Mouse (Mus musculus): ENCODE measurements around the gene Lrrc1.

The Lrrc1 gene

DNA sequence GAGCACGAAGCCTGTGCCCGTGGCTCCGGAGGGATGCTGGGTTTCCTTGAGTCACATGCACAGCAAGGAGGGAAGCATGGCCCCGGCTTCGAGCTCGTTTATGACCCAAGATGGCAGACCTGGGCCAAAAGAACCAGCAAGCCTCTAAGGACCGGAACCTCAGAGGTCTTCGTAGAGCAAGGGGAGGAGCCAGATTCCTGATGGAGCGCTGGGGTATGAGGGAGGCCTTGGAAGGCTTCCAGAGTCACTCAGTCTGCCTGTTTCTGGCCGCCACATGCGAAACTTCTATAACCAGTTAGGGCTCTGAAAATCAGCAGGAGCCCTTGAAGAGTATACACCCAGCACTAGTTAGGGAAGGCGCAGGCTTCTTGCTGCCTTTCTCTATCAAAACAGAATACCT lies 159.1 kb downstream of the Lrrc1 start:
- no peak for DNase-seq (ENCODE audit: low spot score)

DNA sequence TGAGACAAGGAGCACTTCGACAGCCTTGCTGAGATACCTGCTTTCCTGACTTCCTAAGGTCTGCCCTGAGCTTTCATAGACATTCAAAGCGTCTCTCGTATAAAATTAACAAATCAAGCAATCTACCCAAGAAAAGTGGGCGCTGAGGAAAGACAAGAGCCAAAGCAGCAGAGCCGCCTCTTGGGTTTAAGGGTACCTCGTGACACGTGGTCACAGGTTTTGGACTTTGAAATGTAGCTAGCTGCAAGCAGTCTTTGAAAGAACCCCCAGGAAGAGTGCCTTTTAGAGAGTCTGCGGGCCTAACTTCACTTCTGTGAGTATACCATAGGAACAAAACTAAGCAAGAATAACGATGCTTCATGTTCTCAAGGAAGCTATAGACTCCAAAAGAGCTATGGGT lies 160.0 kb downstream of the Lrrc1 start:
- no peak for DNase-seq (ENCODE audit: low spot score)

DNA sequence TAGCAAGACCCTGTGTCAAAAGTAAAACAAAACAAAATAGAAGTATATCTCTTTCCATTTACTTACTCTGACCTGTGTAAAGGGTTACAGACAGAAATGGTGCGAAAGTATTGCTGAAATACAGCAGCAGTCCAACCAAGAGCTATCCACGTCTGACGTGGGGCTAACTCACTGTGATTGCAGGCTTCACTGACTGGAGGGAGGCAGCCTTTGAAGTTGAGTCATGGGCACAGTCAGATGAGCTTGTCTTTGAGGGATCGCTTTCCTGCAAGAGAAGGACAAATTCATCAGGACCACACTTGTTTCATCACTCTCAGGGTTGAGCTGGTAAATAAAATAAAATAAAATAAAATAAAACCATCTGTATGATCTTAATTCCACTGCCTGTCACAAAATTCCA lies 160.7 kb downstream of the Lrrc1 start:
- no peak for DNase-seq (ENCODE audit: low spot score)

DNA sequence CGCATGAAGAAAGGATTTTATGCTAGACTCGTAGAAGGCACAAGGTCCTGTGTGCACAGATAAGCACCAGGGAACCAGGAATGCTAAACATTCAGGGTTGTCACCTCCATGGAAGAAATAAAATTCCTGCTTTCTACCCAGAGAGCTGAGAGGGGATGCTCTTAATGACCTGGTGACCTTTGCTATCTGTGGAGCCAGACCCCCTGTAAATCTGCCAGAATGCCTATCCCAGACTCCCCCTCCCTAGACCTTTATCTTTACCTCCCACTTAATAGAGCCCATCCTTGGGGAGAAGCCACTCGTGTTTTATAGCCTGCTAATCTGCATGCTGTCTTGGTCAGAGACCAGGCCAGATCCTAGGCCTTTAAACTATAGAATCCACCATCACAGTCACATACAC lies 162.2 kb downstream of the Lrrc1 start:
- DNase-seq (ENCODE audit: low spot score), result no peak

DNA sequence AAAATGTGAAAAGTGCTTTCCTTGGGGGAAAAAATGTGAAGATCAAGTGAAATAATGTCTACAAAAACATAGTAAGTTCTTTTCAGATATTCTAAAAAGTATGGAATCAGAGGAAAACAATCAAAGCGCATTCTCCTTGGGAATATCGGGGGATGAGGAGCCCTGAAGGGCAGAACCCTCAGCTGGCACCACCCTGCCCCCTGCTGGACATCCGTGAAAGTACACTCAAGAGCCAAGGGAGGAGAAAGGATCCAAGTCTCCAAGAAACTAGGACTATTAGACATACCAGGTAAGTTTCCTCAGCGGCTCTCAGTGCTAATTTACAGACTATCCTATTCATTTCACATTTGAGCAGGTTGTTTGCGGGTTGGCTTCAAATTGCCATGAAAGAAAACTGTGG lies 163.1 kb downstream of the Lrrc1 start:
- DNase-seq (ENCODE audit: low spot score), result peak; percentile 31
